Mouse (Mus musculus) E14TG2a.4 (cell line): ENCODE results near the gene Rdh19.

ENCODE experiments used
- CTCF ChIP-seq: conservative IDR thresholded peaks from 2 replicates; pipeline ENCODE4 v1.5.1; 2014; ENCODE audit warnings: low read length
- NANOG ChIP-seq: IDR thresholded peaks from 2 replicates; pipeline ENCODE4 v1.6.1; 2014; ENCODE audit warnings: borderline replicate concordance, low read length, mixed read lengths
- POU5F1 ChIP-seq: IDR thresholded peaks from 2 replicates; pipeline ENCODE4 v1.6.1; 2014; ENCODE audit warnings: low read length, borderline replicate concordance

DNA sequence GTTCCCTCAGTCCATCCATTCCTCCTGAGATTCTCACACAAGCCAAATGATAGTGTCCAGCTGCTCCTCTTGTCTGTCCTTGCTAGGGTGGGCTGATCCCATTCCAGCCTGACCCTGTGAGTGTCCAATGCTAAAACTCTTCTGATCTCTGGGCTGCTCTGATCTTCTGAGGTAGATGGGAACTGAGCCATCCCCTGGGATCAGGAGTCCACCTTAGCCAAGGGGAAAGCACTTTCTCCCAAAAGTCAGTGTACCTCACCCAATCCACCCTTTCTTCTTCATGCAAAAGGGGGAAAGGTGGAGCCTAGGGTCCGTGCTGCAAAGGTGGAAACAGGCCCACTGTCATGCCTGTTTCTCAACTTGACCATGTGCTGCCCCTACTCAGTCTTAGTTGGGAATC lies 41.8 kb downstream of the Rdh19 start:
- TF ChIP-seq CTCF, result no peak
- TF ChIP-seq POU5F1, result no peak
- no peak for TF ChIP-seq NANOG
